Mouse (Mus musculus) adrenal gland, postnatal 4 days (tissue): ENCODE measurements at regions not wholly inside any gene's neighbourhood (a gene's known extent, or its start where the extent isn't known, plus 50 kb on each side); places are given as distances from the start of the nearest gene placed in this dataset.

Experiments used
- DNase-seq, 2 experiments: peaks; one replicate each; pipeline ENCODE4 v3.0.0; 2021 to 2022; ENCODE audit warnings: low spot score in 2 of 2, mixed read lengths in 2 of 2

DNA sequence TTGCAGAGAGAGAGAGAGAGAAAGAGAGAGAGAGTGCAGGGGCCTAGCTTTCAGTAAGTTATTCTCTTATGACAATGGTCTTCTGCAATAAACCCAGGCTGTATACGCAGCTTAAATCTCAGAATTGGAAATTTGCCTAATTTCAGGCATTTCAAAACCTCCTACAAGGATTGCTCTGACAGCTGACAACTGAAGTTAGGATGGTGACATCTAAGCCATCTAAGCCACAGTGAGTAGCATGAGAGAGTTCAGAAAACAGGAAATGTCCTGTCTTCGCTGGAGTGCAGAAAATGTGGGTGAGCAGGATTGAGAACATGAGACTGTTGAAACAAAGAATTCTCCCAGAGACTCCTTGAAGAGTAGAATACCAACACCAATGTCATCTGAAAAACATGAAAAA is 56.8 kb downstream of the Fam110c start:
- no peak for DNase-seq

GRCm38 (mm10) chr12:31134465-31134992 is 60.9 kb downstream of the Fam110c start:
- no peak for DNase-seq

GRCm38 (mm10) chr12:31136364-31136763 is 62.7 kb downstream of the Fam110c start:
- no peak for DNase-seq

DNA sequence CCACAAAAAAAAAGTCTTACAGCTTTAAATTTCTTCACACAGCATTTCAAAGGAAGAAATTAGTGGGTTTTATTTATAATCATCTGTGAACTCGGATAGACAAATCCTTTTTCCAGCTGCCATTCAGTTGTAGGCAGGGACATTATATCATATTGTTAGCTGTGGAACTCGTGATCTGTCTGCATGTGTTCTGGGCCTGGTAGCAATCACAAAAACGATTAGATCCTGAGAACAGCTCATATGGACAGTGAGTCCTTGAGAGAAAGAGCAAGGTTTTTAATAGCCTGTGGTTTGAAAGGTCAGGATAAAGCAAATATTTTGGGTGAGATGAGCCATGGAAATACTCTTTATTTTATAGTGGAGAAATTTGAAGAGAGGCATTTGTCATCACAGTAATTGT is 63.2 kb downstream of the Fam110c start:
- no peak for DNase-seq

DNA sequence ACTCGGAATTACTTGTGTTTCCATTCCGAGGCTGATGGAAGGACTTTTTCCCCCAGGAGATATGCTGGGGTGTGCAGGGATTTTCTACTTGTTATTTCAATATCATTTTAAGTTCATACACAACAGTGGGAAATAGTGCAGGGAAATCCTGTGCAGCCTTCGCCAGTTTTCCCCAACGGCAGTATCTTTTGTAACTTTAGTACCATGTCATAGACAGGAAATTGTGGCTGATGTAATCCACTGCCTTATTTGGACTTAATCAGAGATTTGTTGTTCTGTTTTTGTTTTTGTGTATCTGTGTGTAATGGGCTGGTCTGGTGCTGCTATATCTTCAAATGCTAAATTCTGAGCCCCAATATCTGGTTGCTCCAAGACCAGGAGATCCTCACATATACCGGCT is 63.8 kb downstream of the Fam110c start:
- DNase-seq: no peak

- no peak for DNase-seq
These were observed 66.2 kb downstream of the Fam110c start for GRCm38 (mm10) chr12:31139853-31140252.

- no peak for DNase-seq
These were observed 69.6 kb downstream of the Fam110c start for GRCm38 (mm10) chr12:31143266-31143665.

DNA sequence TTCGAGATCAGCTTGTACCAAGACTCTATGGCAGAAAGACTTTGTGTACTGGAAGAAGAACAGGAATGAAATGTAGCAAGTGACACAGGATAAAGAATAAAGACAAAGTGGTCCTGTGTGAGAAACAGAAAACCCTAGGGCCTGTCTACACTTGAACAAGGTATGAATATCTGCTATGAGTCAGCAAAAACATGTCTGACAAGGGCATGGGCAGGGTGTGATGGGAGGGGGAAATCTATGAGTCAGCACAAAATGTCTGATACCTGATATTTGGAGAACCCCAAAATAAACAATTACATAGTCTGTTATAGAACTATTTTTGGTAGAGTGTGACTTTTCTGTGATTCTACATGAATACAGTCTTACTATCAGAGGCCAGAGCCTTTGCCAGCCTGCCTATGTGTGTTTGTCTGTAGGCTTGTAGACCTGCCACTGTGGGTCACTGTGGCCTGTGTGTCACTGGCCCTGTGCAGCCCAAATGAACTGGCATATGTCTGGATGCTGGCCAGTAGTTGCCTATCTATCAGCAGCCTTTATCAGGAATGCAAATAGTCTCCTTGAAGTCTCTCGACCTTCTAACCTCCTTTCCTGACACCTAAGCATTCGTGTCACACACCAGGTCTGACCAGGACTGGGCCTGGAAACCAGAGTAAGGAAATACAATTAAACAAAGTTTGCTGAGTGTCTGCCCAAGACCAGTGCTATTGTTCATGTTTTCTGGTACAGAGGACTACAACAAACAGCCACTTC is 71.5 kb downstream of the Fam110c start:
- no peak for DNase-seq

- DNase-seq: no peak
These were observed 75.0 kb downstream of the Fam110c start for GRCm38 (mm10) chr12:31148417-31149356.

GRCm38 (mm10) chr12:31153720-31154119 is 80.1 kb downstream of the Fam110c start:
- DNase-seq: no peak

- DNase-seq: no peak
These were observed 80.9 kb downstream of the Fam110c start for GRCm38 (mm10) chr12:31154608-31155011.

DNA sequence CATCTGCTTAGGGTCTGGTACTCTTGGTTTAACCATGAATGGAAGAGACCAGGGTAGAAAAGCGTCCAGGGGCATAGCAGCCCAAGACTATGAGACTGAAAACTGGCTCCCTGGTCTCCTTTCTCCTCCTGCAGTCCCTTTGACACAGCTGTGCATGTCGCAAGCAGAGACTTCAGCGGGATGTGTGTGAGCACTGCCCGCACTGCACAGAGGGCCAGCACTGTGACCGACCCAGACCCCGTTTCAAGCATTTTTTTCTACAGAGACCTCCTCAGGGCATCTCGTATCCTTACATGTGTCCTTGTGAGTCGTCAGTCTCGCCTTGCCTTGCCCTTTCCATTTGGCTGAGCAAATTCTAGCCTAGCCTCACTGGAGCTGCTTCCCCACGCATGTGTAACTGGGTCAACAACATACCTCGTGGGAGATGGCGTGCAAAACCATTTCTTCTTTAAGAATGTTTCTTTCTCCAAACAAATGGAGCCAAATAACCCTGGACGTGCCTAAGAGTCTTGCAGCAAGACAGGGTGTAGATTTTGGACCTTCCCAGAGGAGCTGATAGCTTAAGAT is 82.6 kb downstream of the Fam110c start:
- DNase-seq: no peak

DNA sequence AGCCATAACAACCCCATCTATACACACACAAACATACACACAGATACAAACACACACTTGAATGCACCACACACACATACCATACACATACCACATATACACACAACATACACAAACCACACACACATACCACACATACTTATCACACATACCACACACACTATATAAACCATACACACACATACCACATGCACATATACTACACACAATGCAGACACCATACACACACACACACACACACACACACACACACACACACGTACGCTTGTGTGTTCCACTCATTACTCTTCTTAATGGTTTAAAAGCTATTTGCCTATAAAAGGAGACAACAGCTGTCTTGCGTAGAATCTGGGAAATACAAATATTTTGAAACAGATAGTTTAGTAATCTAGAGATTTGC is 83.1 kb upstream of the Gm6993 start:
- DNase-seq: no peak

DNA sequence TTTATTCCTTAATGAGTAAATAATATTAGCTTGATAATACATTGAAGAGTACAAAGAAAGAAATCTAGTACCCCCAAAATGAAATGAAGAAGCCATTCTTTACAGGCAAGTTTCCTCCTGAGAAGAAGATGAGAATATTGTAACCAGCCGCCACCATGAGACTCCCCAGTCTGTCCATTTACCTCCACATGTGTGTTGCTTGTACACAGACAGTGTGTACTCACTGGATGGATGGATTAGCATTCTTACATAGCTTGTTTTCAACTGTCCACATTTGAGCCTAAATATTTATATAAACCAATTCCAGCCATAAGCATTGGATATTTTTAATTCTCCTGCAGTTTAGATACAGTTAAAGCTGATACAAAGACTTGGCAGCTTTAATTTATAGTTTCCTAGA is 82.7 kb upstream of the Gm6993 start:
- no peak for DNase-seq

DNA sequence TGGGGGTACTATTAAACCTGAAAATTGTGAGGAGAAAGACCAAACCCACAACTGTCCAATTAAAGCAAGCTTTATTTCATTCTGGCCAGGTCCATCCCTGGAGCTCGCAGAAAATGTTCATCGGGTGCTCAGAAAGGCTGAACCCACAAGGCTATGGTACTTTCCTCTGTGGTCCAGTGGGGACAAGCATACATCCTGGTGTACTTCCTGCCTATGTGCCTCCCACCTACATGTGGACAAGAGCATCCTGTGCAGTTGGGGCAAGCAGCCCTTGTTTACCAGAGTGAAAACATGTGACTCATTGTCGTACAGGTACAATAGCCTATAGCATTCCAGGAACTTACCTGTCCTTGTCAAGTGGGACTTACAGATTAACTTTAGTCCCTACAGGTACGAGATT is 81.7 kb upstream of the Gm6993 start:
- no peak for DNase-seq

GRCm38 (mm10) chr12:31159378-31159777 is 81.2 kb upstream of the Gm6993 start:
- DNase-seq: no peak

GRCm38 (mm10) chr12:31168221-31168890 is 72.2 kb upstream of the Gm6993 start:
- DNase-seq: no peak

GRCm38 (mm10) chr12:31170111-31170510 is 70.5 kb upstream of the Gm6993 start:
- no peak for DNase-seq

- DNase-seq: no peak
These were observed 69.9 kb upstream of the Gm6993 start for GRCm38 (mm10) chr12:31170546-31171160.

DNA sequence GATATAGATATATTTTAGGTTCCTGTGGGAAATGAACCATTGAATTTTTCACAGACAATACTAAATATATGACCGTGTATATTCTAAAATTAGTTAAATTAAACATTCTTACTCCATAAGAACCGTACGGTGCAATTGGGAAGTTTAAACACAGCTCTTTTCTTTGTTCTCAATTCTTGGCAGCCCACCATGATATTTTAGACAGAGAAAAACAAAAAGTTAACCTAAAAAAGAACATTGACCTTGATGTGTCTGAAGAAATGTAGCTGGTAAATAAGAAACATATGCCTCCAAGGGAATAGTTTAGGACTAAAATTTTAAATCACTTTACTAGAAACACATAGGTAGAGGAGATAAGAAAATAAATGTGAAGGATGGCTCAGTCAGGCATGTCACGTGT is 68.6 kb upstream of the Gm6993 start:
- no peak for DNase-seq
